Mouse (Mus musculus): Measurements from ENCODE around the gene Scrn3. TPM values are rescaled to one million over a fixed set of nuclear protein-coding genes. Genes with fewer than 3 reads are reported as not detected.

The Scrn3 gene
- polyA plus RNA-seq, 1 experiment from 2014 or later, result 17.0 TPM

DNA sequence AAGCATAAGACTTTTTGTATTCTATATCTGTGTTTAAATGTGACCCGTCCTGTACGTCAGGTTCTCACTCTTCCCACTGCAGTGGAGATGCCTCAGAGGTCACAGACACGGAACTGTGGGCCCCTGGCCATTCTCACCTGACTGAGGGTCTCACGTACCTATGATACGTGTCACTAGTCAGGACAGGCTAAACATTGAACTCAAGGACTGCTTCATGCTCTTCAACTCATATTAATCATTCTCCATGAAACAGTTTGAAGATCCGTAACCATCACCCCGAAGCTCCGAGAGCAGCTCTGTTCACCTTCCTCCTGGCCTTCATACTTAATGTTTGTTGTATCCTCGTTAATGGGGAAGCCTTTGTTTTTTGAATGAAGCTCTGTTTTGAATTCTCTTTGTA lies 5.0 kb downstream of the Scrn3 start:
- H3K4me2 ChIP-seq (ENCODE audit: low read depth, severe bottlenecking), result no peak overlapping the region
- no peak overlapping the region for H3K9ac ChIP-seq (ENCODE audit: low read length)
- no peaks in the 10 kb centered on the region for H3K27me3 ChIP-seq (ENCODE audit: control insufficient read depth, insufficient read depth, low read length)
- no peak overlapping the region for H3K4me3 ChIP-seq (ENCODE audit: low read depth, low read length)
- ATAC-seq (ENCODE audit: insufficient number of reproducible peaks, low FRiP score, low TSS enrichment, low read depth), result no peak
- no peaks in the 10 kb centered on the region for H3K9me3 ChIP-seq (ENCODE audit: control insufficient read depth, low read length)
- H3K27ac ChIP-seq (replicated peaks; ENCODE audit: low read depth, low read length), result no peak overlapping the region
- 91% methylated on average over 9 of the region's 9 CpGs for WGBS
- DNase-seq (ENCODE audit: low spot score), result no peak
- no peaks in the 10 kb centered on the region for H3K36me3 ChIP-seq (ENCODE audit: control insufficient read depth, insufficient read depth, low read length)
- H3K4me1 ChIP-seq (ENCODE audit: control insufficient read depth, insufficient read depth, low read length), result no peaks in the 10 kb centered on the region

DNA sequence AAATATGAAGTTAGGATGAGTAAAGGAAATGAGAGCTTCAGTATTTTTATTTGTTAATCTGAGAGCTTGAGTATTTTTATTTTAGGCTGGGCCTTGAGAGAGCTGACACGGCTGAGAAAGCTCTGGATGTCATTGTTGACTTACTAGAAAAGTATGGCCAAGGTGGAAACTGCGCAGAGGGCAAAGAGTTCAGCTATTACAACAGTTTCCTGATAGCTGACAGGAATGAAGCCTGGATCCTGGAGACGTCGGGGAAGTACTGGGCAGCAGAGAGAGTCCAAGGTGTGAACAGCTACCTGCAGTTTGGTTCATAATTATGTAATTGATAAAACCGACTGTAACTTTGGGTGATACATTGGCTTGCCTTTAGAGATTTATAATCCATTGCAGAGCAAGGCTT lies 6.8 kb downstream of the Scrn3 start:
- no peak for ATAC-seq (ENCODE audit: insufficient number of reproducible peaks, low FRiP score, low TSS enrichment, low read depth)
- Histone ChIP-seq H3K4me1 (ENCODE audit: control insufficient read depth, insufficient read depth, low read length) (no peaks in the 10 kb centered on the region), H3K27me3 (ENCODE audit: control insufficient read depth, insufficient read depth, low read length) (no peaks in the 10 kb centered on the region), H3K36me3 (ENCODE audit: control insufficient read depth, insufficient read depth, low read length) (no peaks in the 10 kb centered on the region), H3K4me2 (ENCODE audit: low read depth, severe bottlenecking) (no peak overlapping the region), H3K27ac (replicated peaks; ENCODE audit: low read depth, low read length) (no peak overlapping the region), H3K9me3 (ENCODE audit: control insufficient read depth, low read length) (no peaks in the 10 kb centered on the region), H3K4me3 (ENCODE audit: low read depth, low read length) (no peak overlapping the region), H3K9ac (ENCODE audit: low read length) (no peak overlapping the region)
- DNase-seq (ENCODE audit: low spot score), result no peak
- 92% methylated on average over 5 of the region's 5 CpGs for WGBS

DNA sequence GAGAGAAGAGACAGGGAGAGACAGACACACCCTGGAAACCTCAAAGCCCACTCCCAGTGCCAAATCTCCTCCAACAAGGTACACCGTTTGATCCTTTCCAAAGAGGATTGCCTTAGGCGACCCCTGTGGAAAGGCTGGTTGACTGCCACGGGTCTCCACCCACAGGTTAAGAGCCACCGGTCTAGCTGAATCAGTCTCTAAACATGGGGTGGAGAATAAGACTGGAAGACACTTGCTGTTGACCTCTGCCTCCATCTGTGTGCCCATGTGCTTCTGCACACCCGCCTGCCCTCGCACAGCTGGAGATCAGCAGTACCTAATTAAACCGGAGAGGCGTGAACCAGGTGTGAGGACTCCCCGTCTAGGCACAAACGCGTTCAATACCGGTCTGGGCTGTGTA lies 10.6 kb downstream of the Scrn3 start:
- Histone ChIP-seq H3K9ac (ENCODE audit: low read length) (no peak overlapping the region), H3K4me1 (ENCODE audit: control insufficient read depth, insufficient read depth, low read length) (no peaks in the 10 kb centered on the region), H3K27me3 (ENCODE audit: control insufficient read depth, insufficient read depth, low read length) (no peaks in the 10 kb centered on the region), H3K4me2 (ENCODE audit: low read depth, severe bottlenecking) (no peak overlapping the region), H3K27ac (replicated peaks; ENCODE audit: low read depth, low read length) (no peak overlapping the region), H3K4me3 (ENCODE audit: low read depth, low read length) (no peak overlapping the region), H3K36me3 (ENCODE audit: control insufficient read depth, insufficient read depth, low read length) (no peaks in the 10 kb centered on the region), H3K9me3 (ENCODE audit: control insufficient read depth, low read length) (no peaks in the 10 kb centered on the region)
- 52% methylated on average over 12 of the region's 12 CpGs for WGBS
- ATAC-seq (ENCODE audit: insufficient number of reproducible peaks, low FRiP score, low TSS enrichment, low read depth) (no peak), DNase-seq (ENCODE audit: low spot score) (no peak)

GRCm38 (mm10) chr2:73325871-73326270 lies 13.5 kb downstream of the Scrn3 start:
- 85% methylated on average over 5 of the region's 5 CpGs for WGBS
- no peak overlapping the region for H3K27ac ChIP-seq (replicated peaks; ENCODE audit: low read depth, low read length)
- no peaks in the 10 kb centered on the region for H3K9me3 ChIP-seq (ENCODE audit: control insufficient read depth, low read length)
- no peaks in the 10 kb centered on the region for H3K36me3 ChIP-seq (ENCODE audit: control insufficient read depth, insufficient read depth, low read length)
- no peak overlapping the region for H3K4me3 ChIP-seq (ENCODE audit: low read depth, low read length)
- H3K4me2 ChIP-seq (ENCODE audit: low read depth, severe bottlenecking), result no peak overlapping the region
- DNase-seq (ENCODE audit: low spot score) (no peak), ATAC-seq (ENCODE audit: insufficient number of reproducible peaks, low FRiP score, low TSS enrichment, low read depth) (no peak)
- no peaks in the 10 kb centered on the region for H3K27me3 ChIP-seq (ENCODE audit: control insufficient read depth, insufficient read depth, low read length)
- H3K4me1 ChIP-seq (ENCODE audit: control insufficient read depth, insufficient read depth, low read length), result no peaks in the 10 kb centered on the region
- no peak overlapping the region for H3K9ac ChIP-seq (ENCODE audit: low read length)

DNA sequence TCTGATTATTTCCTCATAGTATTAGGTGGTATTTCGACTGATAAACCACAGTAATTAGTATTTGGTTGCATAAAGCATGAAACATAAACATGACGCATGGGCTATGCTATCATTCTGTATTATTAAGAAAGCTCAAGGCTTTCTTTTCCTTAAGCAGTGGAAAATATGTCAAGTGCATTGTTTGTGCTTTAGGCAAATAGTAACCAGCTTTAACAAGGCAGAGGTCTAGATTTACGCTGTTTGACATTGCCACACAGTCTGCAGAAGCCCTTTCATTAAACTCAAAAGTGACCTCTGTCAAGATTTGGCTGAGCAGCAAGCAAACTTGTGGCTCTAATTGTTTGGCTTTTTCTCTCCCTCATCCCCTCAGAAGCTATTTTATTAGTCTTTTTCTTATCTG lies 23.5 kb downstream of the Scrn3 start:
- DNase-seq (ENCODE audit: low spot score) (no peak), ATAC-seq (ENCODE audit: insufficient number of reproducible peaks, low FRiP score, low TSS enrichment, low read depth) (no peak)
- WGBS, result 89% methylated on average over 3 of the region's 3 CpGs
- H3K4me1 ChIP-seq (ENCODE audit: control insufficient read depth, insufficient read depth, low read length), result no peaks in the 10 kb centered on the region
- no peaks in the 10 kb centered on the region for H3K9me3 ChIP-seq (ENCODE audit: control insufficient read depth, low read length)
- no peaks in the 10 kb centered on the region for H3K36me3 ChIP-seq (ENCODE audit: control insufficient read depth, insufficient read depth, low read length)
- no peak overlapping the region for H3K9ac ChIP-seq (ENCODE audit: low read length)
- H3K4me3 ChIP-seq (ENCODE audit: low read depth, low read length), result no peak overlapping the region
- H3K27ac ChIP-seq (replicated peaks; ENCODE audit: low read depth, low read length), result no peak overlapping the region
- no peak overlapping the region for H3K4me2 ChIP-seq (ENCODE audit: low read depth, severe bottlenecking)
- no peaks in the 10 kb centered on the region for H3K27me3 ChIP-seq (ENCODE audit: control insufficient read depth, insufficient read depth, low read length)

- DNase-seq (ENCODE audit: low spot score), result no peak
- no peaks in the 10 kb centered on the region for H3K36me3 ChIP-seq (ENCODE audit: control insufficient read depth, insufficient read depth, low read length)
- no peak for ATAC-seq (ENCODE audit: insufficient number of reproducible peaks, low FRiP score, low TSS enrichment, low read depth)
Measured at GRCm38 (mm10) chr2:73338415-73338814, 26.0 kb downstream of the Scrn3 start.

DNA sequence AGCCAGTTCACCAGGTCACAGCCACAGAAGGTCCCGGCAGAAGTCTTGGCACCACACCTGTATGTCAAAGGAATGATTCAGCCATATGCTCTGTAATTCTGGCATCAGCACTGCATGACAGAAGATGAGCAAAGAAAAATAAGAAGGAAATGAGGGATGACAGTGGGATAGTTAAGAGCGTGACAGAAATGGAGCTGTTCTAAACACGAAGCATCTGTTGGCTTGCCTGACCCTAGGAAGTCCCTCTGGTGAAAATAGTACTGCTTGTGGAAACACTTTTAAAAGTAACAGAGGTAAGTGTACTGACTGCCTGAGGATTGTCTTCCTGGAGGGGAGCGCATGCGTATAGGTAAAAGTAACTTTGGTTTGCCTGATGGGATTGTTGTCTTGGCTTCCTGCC lies 31.3 kb downstream of the Scrn3 start:
- Histone ChIP-seq H3K9ac (ENCODE audit: low read length) (no peak overlapping the region), H3K4me3 (ENCODE audit: low read depth, low read length) (no peak overlapping the region), H3K36me3 (ENCODE audit: control insufficient read depth, insufficient read depth, low read length) (no peaks in the 10 kb centered on the region), H3K27me3 (ENCODE audit: control insufficient read depth, insufficient read depth, low read length) (no peaks in the 10 kb centered on the region), H3K4me1 (ENCODE audit: control insufficient read depth, insufficient read depth, low read length) (peaks cover 9% of the 10 kb centered on the region; the same call in 1 of the 2 replicates), H3K9me3 (ENCODE audit: control insufficient read depth, low read length) (no peaks in the 10 kb centered on the region), H3K4me2 (ENCODE audit: low read depth, severe bottlenecking) (no peak overlapping the region), H3K27ac (replicated peaks; ENCODE audit: low read depth, low read length) (no peak overlapping the region)
- DNase-seq (ENCODE audit: low spot score), result no peak
- 93% methylated on average over 5 of the region's 5 CpGs for WGBS
- no peak for ATAC-seq (ENCODE audit: insufficient number of reproducible peaks, low FRiP score, low TSS enrichment, low read depth)

More at GRCm38 (mm10) chr2:73338415-73338814, 26.0 kb downstream of the Scrn3 start:
- no peaks in the 10 kb centered on the region for H3K9me3 ChIP-seq (ENCODE audit: control insufficient read depth, low read length)
- H3K4me1 ChIP-seq (ENCODE audit: control insufficient read depth, insufficient read depth, low read length), result no peaks in the 10 kb centered on the region
- H3K27ac ChIP-seq (replicated peaks; ENCODE audit: low read depth, low read length), result no peak overlapping the region
- no peak overlapping the region for H3K9ac ChIP-seq (ENCODE audit: low read length)
- H3K4me3 ChIP-seq (ENCODE audit: low read depth, low read length), result no peak overlapping the region
- WGBS, result 67% methylated on average over 8 of the region's 8 CpGs
- H3K4me2 ChIP-seq (ENCODE audit: low read depth, severe bottlenecking), result no peak overlapping the region
- no peaks in the 10 kb centered on the region for H3K27me3 ChIP-seq (ENCODE audit: control insufficient read depth, insufficient read depth, low read length)

DNA sequence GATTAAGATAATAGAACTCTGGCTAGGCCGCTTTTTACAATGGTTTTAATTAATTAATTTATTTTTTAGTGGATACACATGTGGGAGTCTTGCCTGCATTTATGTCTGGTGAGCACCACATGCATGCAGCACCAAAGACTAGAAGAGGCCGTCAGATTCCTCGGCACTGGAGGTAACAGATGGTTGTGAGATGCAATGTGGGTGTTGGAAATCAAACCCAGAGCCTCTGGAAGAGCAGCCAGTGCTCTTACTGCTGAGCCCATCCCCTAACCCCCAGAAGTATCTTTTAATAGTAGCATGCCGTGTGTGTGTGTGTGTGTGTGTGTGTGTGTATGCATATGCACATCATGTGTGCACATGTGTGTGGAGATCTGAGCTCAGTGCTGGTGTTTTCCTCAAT lies 32.8 kb downstream of the Scrn3 start:
- no peak overlapping the region for H3K4me2 ChIP-seq (ENCODE audit: low read depth, severe bottlenecking)
- peaks cover 9% of the 10 kb centered on the region; the same call in 1 of the 2 replicates for H3K4me1 ChIP-seq (ENCODE audit: control insufficient read depth, insufficient read depth, low read length)
- no peak for DNase-seq (ENCODE audit: low spot score)
- H3K4me3 ChIP-seq (ENCODE audit: low read depth, low read length), result no peak overlapping the region
- no peak for ATAC-seq (ENCODE audit: insufficient number of reproducible peaks, low FRiP score, low TSS enrichment, low read depth)
- no peaks in the 10 kb centered on the region for H3K36me3 ChIP-seq (ENCODE audit: control insufficient read depth, insufficient read depth, low read length)
- no peak overlapping the region for H3K27ac ChIP-seq (replicated peaks; ENCODE audit: low read depth, low read length)
- no peaks in the 10 kb centered on the region for H3K9me3 ChIP-seq (ENCODE audit: control insufficient read depth, low read length)
- 52% methylated on average over 4 of the region's 4 CpGs for WGBS
- H3K27me3 ChIP-seq (ENCODE audit: control insufficient read depth, insufficient read depth, low read length), result no peaks in the 10 kb centered on the region
- H3K9ac ChIP-seq (ENCODE audit: low read length), result no peak overlapping the region

GRCm38 (mm10) chr2:73346345-73347086 lies 34.1 kb downstream of the Scrn3 start:
- Histone ChIP-seq H3K4me3 (ENCODE audit: low read depth, low read length) (no peak overlapping the region), H3K4me1 (ENCODE audit: control insufficient read depth, insufficient read depth, low read length) (peaks cover 9% of the 10 kb centered on the region; the same call in 1 of the 2 replicates), H3K9ac (ENCODE audit: low read length) (no peak overlapping the region), H3K27ac (replicated peaks; ENCODE audit: low read depth, low read length) (no peak overlapping the region), H3K9me3 (ENCODE audit: control insufficient read depth, low read length) (no peaks in the 10 kb centered on the region), H3K36me3 (ENCODE audit: control insufficient read depth, insufficient read depth, low read length) (no peaks in the 10 kb centered on the region), H3K4me2 (ENCODE audit: low read depth, severe bottlenecking) (no peak overlapping the region), H3K27me3 (ENCODE audit: control insufficient read depth, insufficient read depth, low read length) (no peaks in the 10 kb centered on the region)
- WGBS, result 56% methylated on average over 13 of the region's 13 CpGs
- ATAC-seq (ENCODE audit: insufficient number of reproducible peaks, low FRiP score, low TSS enrichment, low read depth) (no peak), DNase-seq (ENCODE audit: low spot score) (no peak)
